Mouse (Mus musculus): ENCODE data around the gene Fam53b.

DNA sequence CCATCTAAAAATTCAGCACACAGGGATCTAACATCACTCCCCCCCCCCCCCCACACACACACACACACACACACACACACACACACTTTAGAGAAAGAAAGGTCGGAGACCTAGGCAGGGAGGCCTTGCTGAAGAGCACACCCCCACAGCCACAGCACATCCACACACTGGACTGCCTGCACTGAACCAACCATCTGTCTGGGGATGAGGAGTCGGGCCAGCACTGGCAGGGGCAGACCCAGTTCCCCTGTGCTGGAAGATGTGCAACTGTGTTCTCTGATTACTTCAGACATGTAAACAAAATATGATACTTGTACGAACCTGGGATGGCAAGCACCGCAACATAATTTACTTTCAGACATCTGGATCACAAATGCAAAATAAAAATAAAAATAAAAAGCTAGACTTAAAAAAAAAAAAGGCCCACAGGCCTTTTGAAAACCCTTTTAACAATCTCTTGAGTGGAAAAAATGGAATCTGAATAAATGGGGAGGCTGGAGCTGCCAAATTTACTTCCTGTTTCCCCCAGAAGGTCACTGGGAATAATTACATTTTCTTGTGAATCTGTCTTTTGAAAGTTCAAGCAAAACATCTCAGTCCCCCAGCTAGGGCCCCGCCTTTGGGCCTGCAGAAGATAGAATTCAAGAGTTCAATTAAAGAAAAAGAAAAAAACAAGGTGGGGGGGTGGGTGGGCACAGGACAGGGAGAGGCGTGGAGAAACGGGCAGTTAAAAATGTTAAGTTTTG, 5.5 kb downstream of the Fam53b start:
- TF ChIP-seq POLR2A (IDR thresholded peaks at IDR 0.05; ENCODE audit: insufficient read depth, low read length) (no peak), CTCF (IDR thresholded peaks at IDR 0.05; ENCODE audit: low read depth, low read length) (no peak), EP300 (IDR thresholded peaks at IDR 0.05; ENCODE audit: insufficient read depth, low read depth, low read length) (no peak)

Data from ES-Bruce4 (cell line).